15 mouse cellular contexts compared by ENCODE assay signal in the genomic region with DNA sequence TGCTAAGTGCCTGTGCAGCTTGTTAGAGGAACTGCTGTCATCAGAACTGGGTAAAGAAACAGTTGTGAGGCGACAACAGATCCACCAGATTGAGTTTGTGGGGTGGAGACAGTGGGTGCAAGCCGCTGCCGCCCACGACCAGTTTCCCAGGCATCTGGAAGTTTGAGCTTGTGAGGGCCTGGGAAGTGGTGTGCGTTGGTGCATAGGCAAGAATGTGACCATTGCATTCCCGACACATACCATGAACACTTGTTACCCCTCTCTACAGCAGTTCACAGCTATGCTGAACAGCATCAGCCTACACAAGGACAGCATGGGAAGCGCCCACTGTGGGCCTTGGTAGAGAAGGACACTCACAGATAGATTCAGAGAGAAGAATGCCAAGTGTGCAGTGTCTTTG. TPM values are rescaled to one million over a fixed set of nuclear protein-coding genes. Genes with fewer than 3 reads are reported as not detected.
DNase-seq lines count a peak whose midpoint lies in the region; ATAC-seq lines count a peak whose summit lies in the region.
"Had no signal": no experiment of that assay in that cellular context is flagged by ENCODE, and none has a peak within 500 bp of the region (broad histone marks: within the 10 kb centered on the region; RNA-seq: fewer than 3 reads in every experiment).

No protein-coding gene starts in this region.

- H3K4me1 ChIP-seq in kidney, embryonic 15.5 days: peaks cover 8% of the 10 kb centered on the region
- H3K4me1 ChIP-seq: forebrain, embryonic 15.5 days; hindbrain, embryonic 15.5 days had no signal

- no peak for DNase-seq in frontal cortex, postnatal 14 days (ENCODE audit: low spot score in 2 of 2)
- no peak for DNase-seq in kidney, adult 11 months
- DNase-seq in Muller cell, postnatal 12 days (ENCODE audit: inconsistent ontology term): peak; percentile 83
- DNase-seq in layer of hippocampus, postnatal 36 days: peak; percentile 35 to 56
- no peak for DNase-seq in adrenal gland, postnatal 36 days
- no peak for DNase-seq in adrenal gland, adult 8-10 months
- DNase-seq: cerebellum, adult 8-10 months; kidney, adult 9 months; lung, postnatal 10 days; thymus, postnatal 14 days had no signal

- peak overlapping the region; percentile 28 for H3K27ac ChIP-seq in kidney, embryonic 15.5 days
- H3K27ac ChIP-seq: forebrain, embryonic 15.5 days; hindbrain, embryonic 15.5 days; liver, embryonic 14.5 days had no signal

- H3K36me3 ChIP-seq in kidney, embryonic 15.5 days: peaks cover 14% of the 10 kb centered on the region; the same call in 1 of the 2 replicates
- H3K36me3 ChIP-seq: forebrain, embryonic 15.5 days; hindbrain, embryonic 15.5 days had no signal

- no peak overlapping the region for H3K4me3 ChIP-seq in kidney, embryonic 15.5 days (replicated peaks)
- H3K4me3 ChIP-seq: forebrain, embryonic 15.5 days; hindbrain, embryonic 15.5 days had no signal

- H3K9me3 ChIP-seq in kidney, embryonic 15.5 days (replicated peaks): no peaks in the 10 kb centered on the region
- H3K9me3 ChIP-seq: forebrain, embryonic 15.5 days; hindbrain, embryonic 15.5 days had no signal

- no peak overlapping the region for H3K4me2 ChIP-seq in kidney, embryonic 15.5 days
- H3K4me2 ChIP-seq: forebrain, embryonic 15.5 days; hindbrain, embryonic 15.5 days had no signal

- peak; percentile 88 for ATAC-seq in frontal cortex, adult (ENCODE audit: low TSS enrichment)
- ATAC-seq in kidney, embryonic 15.5 days (replicated peaks; ENCODE audit: low FRiP score): no peak
- ATAC-seq: forebrain, embryonic 15.5 days had no signal

- 68% methylated on average over 7 of the region's 7 CpGs for WGBS in kidney, embryonic 15.5 days

- no peaks in the 10 kb centered on the region for H3K27me3 ChIP-seq in kidney, embryonic 15.5 days
- H3K27me3 ChIP-seq: forebrain, embryonic 15.5 days; hindbrain, embryonic 15.5 days had no signal

- H3K9ac ChIP-seq in kidney, embryonic 15.5 days: no peak overlapping the region
- H3K9ac ChIP-seq: forebrain, embryonic 15.5 days; hindbrain, embryonic 15.5 days; liver, embryonic 14.5 days had no signal

RNA-seq across cellular contexts. Expression of a gene that starts 27.8 kb away (rescaled TPM):
- 43.9 and 46.2 TPM in 2 replicates for polyA plus RNA-seq in kidney, embryonic 15.5 days (2015; fragmentation: Nextera tagmentation; extraction: Ambion mirVana)
- total RNA-seq in layer of hippocampus, postnatal 36 days (2021): 10 to 100 TPM; 44.8 to 46.3 TPM
- 10 to 100 TPM; 61.8 to 69.2 TPM for total RNA-seq in adrenal gland, postnatal 36 days (2021)
- total RNA-seq in adrenal gland, adult 8-10 months (2022): 100 to 1,000 TPM in 1 of 4 experiments, 10 to 100 TPM in 3; 80.1 to 111 (median 87.9) TPM

RNA-seq across cellular contexts. Expression of a gene that starts 45.5 kb away (rescaled TPM):
- 75.7 and 77.7 TPM in 2 replicates for polyA plus RNA-seq in kidney, embryonic 15.5 days (2015; fragmentation: Nextera tagmentation; extraction: Ambion mirVana)
- 10 to 100 TPM; 19.0 to 23.9 TPM for total RNA-seq in layer of hippocampus, postnatal 36 days (2021)
- total RNA-seq in adrenal gland, postnatal 36 days (2021): 10 to 100 TPM; 24.7 to 29.5 TPM
- total RNA-seq in adrenal gland, adult 8-10 months (2022): 10 to 100 TPM; 22.2 to 31.0 (median 28.4) TPM

Comparison
In these comparisons a context has a peak if more than half of its experiments do, and no peak if none do; other contexts are left out.
1. DNase-seq: peak in Muller cell, postnatal 12 days (single experiment) and layer of hippocampus, postnatal 36 days (2 of 2); none in frontal cortex, postnatal 14 days (0 of 2), kidney, adult 11 months (single experiment), adrenal gland, postnatal 36 days (0 of 2) and adrenal gland, adult 8-10 months (single experiment).